Mouse (Mus musculus) embryo, embryonic 10.5 days (tissue): ENCODE measurements around the gene Shisal2a.
A peak's percentile ranks its signal among the peaks of the same experiment; 100 is the strongest.

Source experiments
- DNase-seq: peaks from one replicate; pipeline ENCODE4 v3.0.0-alpha.2; 2015; ENCODE audit warnings: low spot score

Gene Shisal2a

GRCm38 (mm10) chr4:108383183-108383714 is at the start of gene Shisal2a:
TSS of gene Shisal2a (minus strand) at chr4:108383349.
- DNase-seq, result no peak

DNA sequence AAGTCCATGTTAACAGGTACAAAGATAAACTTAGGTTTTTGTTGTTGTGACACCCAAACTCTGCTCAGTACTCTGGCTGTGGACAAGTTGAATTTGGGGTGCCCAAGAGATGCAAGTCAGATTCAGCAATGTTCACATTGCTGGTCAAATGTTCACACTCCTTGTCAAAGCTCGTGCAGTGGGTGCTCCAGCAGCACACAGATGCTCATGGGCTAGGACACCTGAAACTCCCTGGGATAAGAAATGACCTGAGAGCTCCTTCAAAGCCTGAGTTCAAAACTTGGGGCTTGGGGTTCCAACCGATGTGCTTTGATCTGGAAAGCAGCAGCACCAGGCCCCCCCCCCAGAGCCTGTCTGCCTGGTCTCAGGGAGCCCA is 48.4 kb upstream of the Shisal2a start:
- DNase-seq, result no peak

DNA sequence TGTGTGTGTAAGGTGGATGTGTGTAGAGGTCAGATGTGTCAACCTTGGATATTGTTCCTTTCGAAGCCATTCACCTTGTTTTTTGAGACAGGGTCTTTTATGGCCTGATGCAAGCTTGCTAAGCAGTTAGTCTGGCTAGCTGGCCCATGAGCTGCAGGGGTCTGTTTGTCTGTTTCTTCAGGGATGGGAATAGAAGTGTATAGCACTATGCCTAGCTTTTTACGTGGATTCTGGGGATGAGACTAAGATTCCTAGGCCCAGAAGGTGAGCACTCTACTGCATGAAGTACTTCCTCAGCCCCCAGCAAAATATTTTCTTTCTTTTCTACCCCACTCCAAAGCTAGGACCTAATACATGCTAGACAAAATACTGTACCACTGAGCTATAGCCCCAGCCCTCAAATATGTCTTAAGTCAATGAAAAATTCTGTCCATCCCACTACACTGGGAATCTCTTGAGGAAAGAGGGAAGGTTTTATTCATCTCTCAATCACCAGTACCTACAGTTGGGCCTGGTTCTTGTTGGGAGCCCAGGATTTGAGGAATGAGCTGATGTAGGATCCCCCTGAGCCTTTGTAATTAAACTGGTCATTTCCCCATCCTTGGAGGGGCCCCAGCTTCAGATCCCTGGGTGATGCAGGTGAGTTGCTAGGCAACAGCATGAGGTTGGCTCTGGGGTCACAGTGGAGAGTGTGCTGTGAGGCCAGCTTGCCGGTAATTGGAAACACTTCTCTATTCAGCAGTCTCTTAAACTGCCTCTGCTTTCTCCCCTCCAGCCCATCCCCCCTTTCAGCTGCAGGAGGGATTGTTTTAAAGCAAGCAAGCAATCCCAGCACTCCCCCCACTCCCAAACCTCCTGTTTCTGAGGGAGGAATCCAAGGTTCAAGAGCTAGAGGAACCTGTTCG is 47.8 kb upstream of the Shisal2a start:
- peak; percentile 92 for DNase-seq

DNA sequence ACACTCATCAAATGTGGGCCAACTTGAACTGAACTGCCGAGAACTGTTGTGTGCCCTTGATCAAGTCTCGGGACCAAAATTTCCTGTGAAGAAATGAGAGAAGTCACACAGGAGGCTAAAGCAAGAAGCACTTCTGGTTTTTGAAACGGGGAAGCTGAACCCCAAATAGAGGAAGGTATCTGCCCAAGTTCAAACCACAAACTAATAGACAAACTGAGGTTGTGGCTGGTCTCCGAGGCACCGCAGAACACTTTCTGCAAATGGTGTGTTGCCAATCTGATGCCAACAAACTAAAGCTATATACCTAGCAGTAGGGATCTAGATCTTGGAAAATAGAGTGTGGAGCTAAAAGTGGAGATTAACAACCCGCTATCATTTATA is 45.2 kb upstream of the Shisal2a start:
- no peak for DNase-seq

DNA sequence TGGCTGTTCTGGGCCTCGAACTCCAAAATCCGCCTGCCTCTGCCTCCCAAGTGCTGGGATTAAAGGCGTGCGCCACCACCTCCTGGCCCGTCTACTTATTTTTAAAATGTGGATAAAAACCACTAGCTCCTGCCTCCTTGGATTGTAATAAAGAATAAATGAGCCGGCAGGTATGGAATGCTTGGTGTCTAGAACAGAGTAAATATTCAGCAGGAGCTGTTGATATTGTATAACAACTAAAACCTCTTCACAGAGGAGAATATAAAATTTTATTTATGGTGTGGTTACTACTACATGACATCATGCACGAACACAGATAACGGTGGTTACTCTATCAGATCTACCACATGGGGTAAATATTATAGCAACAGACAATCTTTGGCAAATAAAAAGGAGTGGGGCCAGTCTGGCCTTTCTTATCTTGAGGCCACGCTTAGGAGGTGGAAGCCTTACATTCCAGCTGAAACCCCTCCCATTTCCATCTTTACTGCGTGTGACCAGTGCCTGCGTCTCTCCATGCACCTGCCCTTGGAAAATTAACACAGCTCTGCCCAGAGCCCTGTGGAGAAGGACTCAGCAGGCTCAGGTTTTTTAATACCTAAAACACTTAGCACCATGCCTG is 44.7 kb upstream of the Shisal2a start:
- no peak for DNase-seq

DNA sequence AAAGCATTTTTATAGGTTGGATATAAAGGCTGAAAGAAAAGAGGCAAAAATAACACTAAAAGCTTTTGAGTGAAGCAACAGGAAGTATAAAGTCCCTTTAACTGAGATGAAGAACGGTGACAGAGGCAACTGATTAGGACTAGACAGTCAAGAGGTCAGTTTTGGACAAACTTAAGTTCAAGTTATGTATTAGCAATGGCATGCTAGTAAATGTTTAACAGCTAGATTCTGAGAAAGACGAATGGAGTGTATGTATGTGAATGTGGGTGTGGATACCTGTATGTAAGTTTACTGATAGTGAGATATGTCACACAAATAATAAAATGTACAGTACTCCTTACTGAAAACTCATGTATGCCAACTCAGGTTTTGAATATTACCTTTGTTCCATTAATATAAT is 41.4 kb upstream of the Shisal2a start:
- no peak for DNase-seq

- peak; percentile 76 for DNase-seq
These were observed 24.5 kb upstream of the Shisal2a start for GRCm38 (mm10) chr4:108407621-108408020.

GRCm38 (mm10) chr4:108406861-108407401 is 23.8 kb upstream of the Shisal2a start, which contains the start of gene Gpx7:
TSS of gene Gpx7 (minus strand) at chr4:108406961.
- peak; percentile 59 for DNase-seq

DNA sequence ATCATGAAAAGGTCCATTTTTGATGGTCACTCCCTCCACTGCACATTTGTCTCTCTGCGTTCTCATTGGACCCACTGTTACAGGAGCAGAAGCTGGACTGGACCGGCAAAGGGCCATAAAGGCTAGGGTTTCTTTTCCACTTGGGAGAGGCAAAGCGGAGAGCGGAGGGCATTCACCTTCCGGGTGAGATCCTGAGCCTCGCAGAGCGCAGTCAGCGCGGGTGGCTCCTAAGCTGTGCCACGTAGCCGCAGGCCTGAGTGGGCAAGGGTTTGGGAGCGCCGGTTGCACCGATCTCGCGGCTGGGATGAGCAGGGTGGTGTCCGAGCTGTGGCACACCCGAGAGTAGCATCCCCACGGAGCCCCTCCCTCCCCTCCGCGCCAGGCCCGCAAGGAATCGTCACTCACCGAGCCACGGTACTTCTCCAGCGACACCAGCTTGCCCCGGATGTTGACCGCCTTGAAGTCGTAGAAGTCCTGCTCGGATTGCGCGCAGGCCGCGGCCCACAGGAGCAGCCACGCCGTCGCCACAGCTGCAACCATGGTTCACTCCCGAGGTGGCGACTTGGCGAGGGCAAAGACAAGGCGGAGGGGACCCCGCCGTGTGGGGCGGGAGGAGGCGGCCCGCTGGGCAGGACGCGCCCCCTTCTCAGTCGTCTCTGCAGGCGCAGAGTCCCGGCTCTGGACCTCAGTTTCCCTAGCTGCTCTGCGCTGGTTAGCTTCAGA is 23.1 kb upstream of the Shisal2a start:
- DNase-seq, result peak; percentile 65

DNA sequence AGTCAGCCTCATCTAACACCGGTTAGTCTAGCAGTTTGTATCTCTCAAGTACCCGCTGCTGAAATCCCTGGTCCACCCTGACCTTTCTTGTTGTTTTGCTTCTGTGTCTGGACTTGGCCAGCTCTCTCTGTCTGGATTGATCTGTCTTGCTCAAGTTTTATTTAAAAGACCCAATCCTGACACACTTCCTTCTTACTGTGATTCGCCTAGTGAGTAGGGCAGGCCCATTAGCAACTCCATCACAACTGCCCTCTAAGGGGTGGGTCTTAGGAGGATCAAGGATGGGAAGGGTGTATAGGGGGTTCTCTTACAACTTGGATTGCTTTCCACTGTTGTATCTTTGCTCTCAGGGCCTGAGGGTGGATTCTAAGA is 22.6 kb upstream of the Shisal2a start:
- peak; percentile 55 for DNase-seq

DNA sequence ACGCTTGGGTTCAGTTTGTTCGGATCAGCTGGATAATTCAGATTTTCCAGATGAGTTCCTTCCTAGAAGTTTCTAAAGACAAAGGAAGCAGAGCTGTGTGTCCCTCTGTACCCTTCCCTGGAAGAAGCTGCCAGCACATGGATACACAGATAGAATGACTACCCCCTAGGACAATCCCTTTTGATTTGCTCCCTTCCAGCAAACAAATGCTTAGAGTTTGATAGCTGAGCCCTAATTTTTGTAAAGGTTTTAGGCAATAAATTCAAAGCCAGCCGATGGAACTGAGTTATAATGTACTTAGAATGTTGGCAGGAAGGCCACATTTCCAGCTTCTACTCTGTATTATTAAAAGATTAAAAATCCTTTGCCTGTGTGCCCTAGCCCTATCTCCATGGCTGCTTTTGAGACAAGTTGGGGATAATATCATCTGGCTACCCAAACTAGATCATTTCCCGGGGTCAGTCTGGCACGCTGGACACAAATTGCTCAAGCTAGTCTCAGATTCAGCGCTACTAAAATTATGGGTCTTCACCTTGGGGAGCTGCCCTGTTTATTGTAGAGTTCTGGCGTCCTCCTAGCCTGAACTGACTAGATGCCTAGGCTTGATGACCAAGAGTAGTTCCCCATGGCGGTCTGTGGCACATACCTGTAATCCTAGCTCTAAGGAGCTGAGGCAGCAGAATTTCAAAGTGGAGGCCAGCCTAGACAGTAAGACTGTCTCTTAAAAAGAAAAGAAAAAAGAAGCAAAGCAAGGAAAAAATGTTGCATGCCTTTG is 20.9 kb upstream of the Shisal2a start:
- no peak for DNase-seq

DNA sequence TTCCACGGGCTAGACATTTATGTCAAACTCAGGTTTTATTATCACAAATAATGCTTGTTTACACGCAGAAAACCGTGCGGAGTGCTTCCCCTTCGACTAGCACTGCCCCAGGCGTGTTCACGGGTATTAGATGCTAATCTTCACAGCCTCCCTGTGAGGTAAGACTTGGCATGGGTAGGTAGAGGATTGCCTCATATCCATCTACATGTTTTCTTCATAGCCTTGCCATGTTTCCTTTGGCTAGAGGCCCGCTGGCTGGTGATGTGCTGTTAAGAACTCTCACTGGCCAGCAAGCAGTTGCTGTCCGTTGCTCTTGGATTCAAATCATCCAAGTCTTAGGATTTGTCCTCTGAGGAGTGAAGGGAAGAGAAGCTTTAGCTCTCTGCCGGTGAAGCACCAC is 17.2 kb upstream of the Shisal2a start:
- DNase-seq, result no peak

- DNase-seq, result no peak
These were observed 11.1 kb upstream of the Shisal2a start for GRCm38 (mm10) chr4:108394236-108394635.

- DNase-seq, result no peak
These were observed 9.4 kb upstream of the Shisal2a start for GRCm38 (mm10) chr4:108392558-108392957.

- DNase-seq, result no peak
These were observed 8.0 kb upstream of the Shisal2a start for GRCm38 (mm10) chr4:108391124-108391523.

DNA sequence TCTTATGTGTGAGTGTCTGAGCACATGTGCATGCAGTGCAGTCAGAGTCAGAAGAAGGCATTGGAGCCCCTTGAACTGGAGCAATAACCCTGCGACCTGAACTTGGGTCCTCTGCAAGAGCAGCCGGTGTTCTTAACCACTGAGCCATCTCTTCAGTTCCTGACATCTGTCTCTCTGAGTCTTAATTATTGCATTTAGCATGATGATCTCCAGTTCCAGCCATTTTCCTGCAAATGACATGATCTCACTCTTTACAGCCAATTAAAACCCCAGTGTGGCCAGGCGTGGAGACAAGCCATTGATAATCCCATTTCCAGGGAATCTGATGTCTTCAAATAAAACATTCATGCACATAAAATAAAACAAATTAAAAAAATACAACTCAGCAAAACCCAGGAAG is 5.6 kb upstream of the Shisal2a start:
- DNase-seq, result no peak

- peak; percentile 80 for DNase-seq
These were observed 4.6 kb upstream of the Shisal2a start for GRCm38 (mm10) chr4:108387681-108388253.

- peak; percentile 44 for DNase-seq
These were observed 4.0 kb upstream of the Shisal2a start for GRCm38 (mm10) chr4:108387106-108387505.

DNA sequence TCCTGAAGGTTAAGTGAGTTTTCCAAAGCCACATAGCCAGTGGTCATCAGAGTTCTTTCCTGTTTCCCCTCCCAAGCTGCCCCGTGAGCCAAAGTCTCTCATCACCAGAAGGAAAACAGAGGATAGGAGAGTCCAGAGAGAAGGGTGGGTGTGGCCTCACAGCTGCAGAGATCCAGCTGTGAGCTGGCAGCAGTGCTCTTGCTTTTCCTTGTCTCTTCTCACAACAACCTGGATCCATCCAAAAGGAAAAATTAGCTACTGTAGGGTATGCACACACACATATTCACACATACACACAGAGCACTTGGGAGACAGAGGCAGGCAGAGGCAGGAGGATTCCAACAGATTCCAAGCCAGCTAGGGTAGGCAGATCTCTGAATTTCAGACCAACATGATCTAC is 2.9 kb upstream of the Shisal2a start:
- DNase-seq, result no peak

- DNase-seq, result peak; percentile 60
These were observed 3.0 kb downstream of the Shisal2a start for GRCm38 (mm10) chr4:108380146-108380545.

- no peak for DNase-seq
These were observed 3.7 kb downstream of the Shisal2a start for GRCm38 (mm10) chr4:108379476-108379875.
